In the genomic region with DNA sequence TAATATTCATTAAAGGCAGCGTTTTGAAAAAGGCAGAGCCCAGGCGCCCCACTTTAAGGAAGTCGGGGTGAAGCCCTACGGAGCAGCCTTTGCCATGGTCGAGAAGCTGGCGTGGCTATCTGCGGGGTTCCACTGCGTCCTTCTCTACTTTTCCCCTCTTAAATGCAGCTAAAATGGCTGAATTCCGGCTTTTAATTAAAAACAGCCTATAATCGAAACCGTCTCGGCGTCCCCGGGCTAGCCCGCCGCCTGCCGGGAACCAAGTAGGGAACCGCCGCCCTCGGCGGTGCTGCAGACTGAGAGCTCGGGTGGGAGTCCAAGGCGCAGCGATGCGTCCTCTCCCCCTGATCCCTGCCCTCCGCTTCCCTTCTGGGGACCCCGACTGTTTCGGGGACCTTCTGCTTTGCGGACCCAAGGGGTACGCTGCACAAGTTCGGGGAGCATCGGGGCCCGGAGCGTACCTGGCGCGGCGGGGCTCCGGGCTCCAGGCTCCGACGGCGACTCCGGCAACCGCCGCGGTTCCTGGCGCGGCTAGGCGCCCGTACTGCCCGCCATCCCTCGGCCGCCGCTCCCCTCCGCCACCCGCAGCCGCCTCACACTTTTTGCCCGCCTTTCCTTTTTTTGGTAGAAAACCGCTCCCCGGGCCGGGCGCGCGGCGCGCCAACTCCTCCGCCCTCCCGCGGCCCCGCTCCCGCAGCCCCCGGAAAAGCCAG, we compare ENCODE assay signal across 8 mouse cellular contexts. TPM values are rescaled to one million over a fixed set of nuclear protein-coding genes. Genes with fewer than 3 reads are reported as not detected.
DNase-seq lines count a peak whose midpoint lies in the region; ATAC-seq and TF ChIP-seq lines count a peak whose summit lies in the region.

No protein-coding gene starts in this region.

- peak overlapping the region; percentile 21; the same call in 1 of the 2 replicates for H3K27ac ChIP-seq in thymus, adult 2 months (ENCODE audit: control insufficient read depth, insufficient read depth, low read length)
- peak overlapping the region; percentile 100 for H3K27ac ChIP-seq in embryonic facial prominence, embryonic 14.5 days (replicated peaks; ENCODE audit: low read depth, low read length)
- peak overlapping the region; percentile 100 for H3K27ac ChIP-seq in heart, embryonic 14.5 days (replicated peaks in 1 of 2; ENCODE audit: control insufficient read depth in 1 of 2, insufficient read depth in 1 of 2, low read depth in 2 of 2, low read length in 2 of 2)
- peak overlapping the region; percentile 61 for H3K27ac ChIP-seq in liver, embryonic 14.5 days
- peak overlapping the region; percentile 100 for H3K27ac ChIP-seq in neural tube, embryonic 14.5 days (ENCODE audit: low read depth, low read length)

- under 1% methylated on average over 71 of the region's 71 CpGs for WGBS in thymus, adult 2 months
- under 1% methylated on average over 52 of the region's 71 CpGs for WGBS in embryonic facial prominence, embryonic 14.5 days
- under 1% methylated on average over 71 of the region's 71 CpGs for WGBS in heart, embryonic 14.5 days
- under 1% methylated on average over 64 of the region's 71 CpGs for WGBS in liver, embryonic 14.5 days (ENCODE audit: insufficient replicate concordance)
- WGBS in neural tube, embryonic 14.5 days: under 1% methylated on average over 57 of the region's 71 CpGs

- H3K4me1 ChIP-seq in thymus, adult 2 months (replicated peaks; ENCODE audit: control insufficient read depth, insufficient read depth, low read length): peaks cover 18% of the 10 kb centered on the region
- H3K4me1 ChIP-seq in embryonic facial prominence, embryonic 14.5 days (ENCODE audit: control insufficient read depth, insufficient read depth, low read length): peaks cover 15% of the 10 kb centered on the region
- peaks cover 13 to 14% of the 10 kb centered on the region in 2 experiments for H3K4me1 ChIP-seq in heart, embryonic 14.5 days (ENCODE audit: control insufficient read depth in 2 of 2, insufficient read depth in 2 of 2, low read length in 2 of 2)
- peaks cover 0 to 3% of the 10 kb centered on the region in 2 experiments; a peak in 3 of 4 replicates for H3K4me1 ChIP-seq in liver, embryonic 14.5 days (replicated peaks; ENCODE audit: control insufficient read depth in 2 of 2, insufficient read depth in 2 of 2, low read length in 1 of 2)
- H3K4me1 ChIP-seq in neural tube, embryonic 14.5 days (ENCODE audit: control insufficient read depth, insufficient read depth, low read length): peaks cover 17% of the 10 kb centered on the region

- H3K9ac ChIP-seq in embryonic facial prominence, embryonic 14.5 days (ENCODE audit: low read depth, low read length): peak overlapping the region; percentile 100
- peak overlapping the region; percentile 100 for H3K9ac ChIP-seq in heart, embryonic 14.5 days (ENCODE audit: low read length)
- peak overlapping the region; percentile 69 for H3K9ac ChIP-seq in liver, embryonic 14.5 days (replicated peaks)
- peak overlapping the region; percentile 100 for H3K9ac ChIP-seq in neural tube, embryonic 14.5 days (replicated peaks; ENCODE audit: low read depth, low read length)

- H3K36me3 ChIP-seq in thymus, adult 2 months (ENCODE audit: control insufficient read depth, insufficient read depth, low read length): no peaks in the 10 kb centered on the region
- peaks cover 32% of the 10 kb centered on the region for H3K36me3 ChIP-seq in embryonic facial prominence, embryonic 14.5 days (ENCODE audit: control insufficient read depth, insufficient read depth, low read length)
- 0 out of 2 replicates have a peak, but pooled peaks cover 6% of the 10 kb centered on the region for H3K36me3 ChIP-seq in heart, embryonic 14.5 days (ENCODE audit: control insufficient read depth, insufficient read depth, low read length)
- no peaks in the 10 kb centered on the region for H3K36me3 ChIP-seq in liver, embryonic 14.5 days (replicated peaks; ENCODE audit: control insufficient read depth, insufficient read depth, low read depth)
- H3K36me3 ChIP-seq in neural tube, embryonic 14.5 days (ENCODE audit: control insufficient read depth, insufficient read depth, low read length): peaks cover 5% of the 10 kb centered on the region

- no peak for TF ChIP-seq POLR2A in thymus, adult 2 months (IDR thresholded peaks at IDR 0.05; ENCODE audit: control insufficient read depth, extremely low read depth, insufficient read depth, low read length, poor library complexity)

- no peak for TF ChIP-seq CTCF in thymus, adult 2 months (IDR thresholded peaks at IDR 0.05; ENCODE audit: borderline replicate concordance, control insufficient read depth, extremely low read depth, insufficient read depth, low read length, poor library complexity)
- peak; percentile 26; the same call in 1 of the 2 replicates for TF ChIP-seq CTCF in liver, embryonic 14.5 days (IDR thresholded peaks at IDR 0.05; ENCODE audit: low read depth)

- H3K9me3 ChIP-seq in embryonic facial prominence, embryonic 14.5 days (ENCODE audit: control insufficient read depth, low read length): no peaks in the 10 kb centered on the region
- H3K9me3 ChIP-seq in heart, embryonic 14.5 days (ENCODE audit: control insufficient read depth, low read length): no peaks in the 10 kb centered on the region
- H3K9me3 ChIP-seq in liver, embryonic 14.5 days (ENCODE audit: control insufficient read depth, low read length): no peaks in the 10 kb centered on the region
- H3K9me3 ChIP-seq in neural tube, embryonic 14.5 days (ENCODE audit: control insufficient read depth, low read length): no peaks in the 10 kb centered on the region

- DNase-seq in thymus, adult 2 months: peak; percentile 40
- no peak for DNase-seq in thymus, adult 18-20 months
- peak; percentile 52 for DNase-seq in embryonic facial prominence, embryonic 14.5 days (ENCODE audit: low spot score)
- peak; percentile 80 for DNase-seq in kidney, postnatal 10 days
- DNase-seq in liver, embryonic 14.5 days (ENCODE audit: low read depth in 3 of 3, low spot score in 3 of 3): no peak
- DNase-seq in thymus, postnatal 4 days: peak; percentile 69

- peak overlapping the region; percentile 52 for H3K4me3 ChIP-seq in thymus, adult 2 months (ENCODE audit: control insufficient read depth, insufficient read depth, low read length)
- peak overlapping the region; percentile 98 for H3K4me3 ChIP-seq in embryonic facial prominence, embryonic 14.5 days (ENCODE audit: low read depth, low read length)
- H3K4me3 ChIP-seq in heart, embryonic 14.5 days (ENCODE audit: control insufficient read depth in 1 of 2, insufficient read depth in 1 of 2, low read depth in 1 of 2, low read length in 2 of 2): peak overlapping the region; percentile 89 to 90
- peak overlapping the region; percentile 59 to 67 for H3K4me3 ChIP-seq in liver, embryonic 14.5 days (ENCODE audit: insufficient read depth in 1 of 2, low read depth in 2 of 2, low read length in 2 of 2)
- H3K4me3 ChIP-seq in neural tube, embryonic 14.5 days (ENCODE audit: low read depth, low read length): peak overlapping the region; percentile 98

- no peak for TF ChIP-seq EP300 in liver, embryonic 14.5 days (IDR thresholded peaks at IDR 0.05; ENCODE audit: low read depth)

- ATAC-seq in embryonic facial prominence, embryonic 14.5 days (ENCODE audit: low read depth): no peak
- ATAC-seq in heart, embryonic 14.5 days (ENCODE audit: insufficient number of reproducible peaks, insufficient read depth, low FRiP score, low read depth): no peak
- no peak for ATAC-seq in liver, embryonic 14.5 days (ENCODE audit: insufficient read depth)
- ATAC-seq in neural tube, embryonic 14.5 days (ENCODE audit: low read depth): no peak

- H3K27me3 ChIP-seq in thymus, adult 2 months (ENCODE audit: control insufficient read depth, insufficient read depth, low read length): peaks cover 46% of the 10 kb centered on the region
- H3K27me3 ChIP-seq in embryonic facial prominence, embryonic 14.5 days (replicated peaks; ENCODE audit: control insufficient read depth, insufficient read depth, low read length): no peaks in the 10 kb centered on the region
- H3K27me3 ChIP-seq in heart, embryonic 14.5 days (ENCODE audit: control insufficient read depth, insufficient read depth, low read length): no peaks in the 10 kb centered on the region
- H3K27me3 ChIP-seq in liver, embryonic 14.5 days (ENCODE audit: control insufficient read depth, insufficient read depth, low read length): peaks cover 100% of the 10 kb centered on the region
- peaks cover 4% of the 10 kb centered on the region; the same call in 1 of the 2 replicates for H3K27me3 ChIP-seq in neural tube, embryonic 14.5 days (ENCODE audit: control insufficient read depth, insufficient read depth, low read length)

- peak overlapping the region; percentile 99 for H3K4me2 ChIP-seq in embryonic facial prominence, embryonic 14.5 days (ENCODE audit: low read depth, low read length)
- H3K4me2 ChIP-seq in heart, embryonic 14.5 days (ENCODE audit: low read length): peak overlapping the region; percentile 73
- H3K4me2 ChIP-seq in liver, embryonic 14.5 days (ENCODE audit: low read depth): peak overlapping the region; percentile 71
- peak overlapping the region; percentile 99 for H3K4me2 ChIP-seq in neural tube, embryonic 14.5 days (ENCODE audit: low read depth, low read length)

RNA-seq across cellular contexts. Expression of a gene that starts 0.5 kb away (rescaled TPM):
- 48.6 and 56.9 TPM in 2 replicates for polyA plus RNA-seq in thymus, adult 2 months (2012; rRNA removed)
- 32.9 and 36.9 TPM in 2 replicates for polyA plus RNA-seq in embryonic facial prominence, embryonic 14.5 days (2014; fragmentation: Nextera tagmentation; extraction: Ambion mirVana)
- polyA plus RNA-seq in heart, embryonic 14.5 days (2014; fragmentation: Nextera tagmentation; extraction: Ambion mirVana): 28.1 and 31.0 TPM in 2 replicates
- 2.3 and 2.8 TPM in 2 replicates for polyA plus RNA-seq in liver, embryonic 14.5 days (2012; rRNA removed)
- 2.9 and 3.4 TPM in 2 replicates for polyA plus RNA-seq in liver, embryonic 14.5 days (2014; fragmentation: Nextera tagmentation; extraction: Ambion mirVana)
- polyA plus RNA-seq in neural tube, embryonic 14.5 days (2014; fragmentation: Nextera tagmentation; extraction: Ambion mirVana): 36.4 and 39.9 TPM in 2 replicates

Comparison
In these comparisons a context has a peak if more than half of its experiments do, and no peak if none do; other contexts are left out.
1. DNase-seq: peak in thymus, adult 2 months (single experiment), embryonic facial prominence, embryonic 14.5 days (single experiment), kidney, postnatal 10 days (single experiment) and thymus, postnatal 4 days (single experiment); none in thymus, adult 18-20 months (0 of 2) and liver, embryonic 14.5 days (0 of 3).
2. H3K27ac ChIP-seq: peak in every context shown above with its lines; median percentile 100 in embryonic facial prominence, embryonic 14.5 days; 100 in heart, embryonic 14.5 days; 100 in neural tube, embryonic 14.5 days; 61 in liver, embryonic 14.5 days; 21 in thymus, adult 2 months.
3. Peak in every context shown above with its lines, with median percentiles within 50 percentile points of each other: H3K4me3 ChIP-seq, H3K4me2 ChIP-seq and H3K9ac ChIP-seq.